Mouse (Mus musculus): ENCODE results near the gene Wnt2b. TPM values are rescaled to one million over a fixed set of nuclear protein-coding genes. Genes with fewer than 3 reads are reported as not detected.

Gene Wnt2b
- polyA plus RNA-seq, 1 experiment from 2014 or later = 1.7 TPM

DNA sequence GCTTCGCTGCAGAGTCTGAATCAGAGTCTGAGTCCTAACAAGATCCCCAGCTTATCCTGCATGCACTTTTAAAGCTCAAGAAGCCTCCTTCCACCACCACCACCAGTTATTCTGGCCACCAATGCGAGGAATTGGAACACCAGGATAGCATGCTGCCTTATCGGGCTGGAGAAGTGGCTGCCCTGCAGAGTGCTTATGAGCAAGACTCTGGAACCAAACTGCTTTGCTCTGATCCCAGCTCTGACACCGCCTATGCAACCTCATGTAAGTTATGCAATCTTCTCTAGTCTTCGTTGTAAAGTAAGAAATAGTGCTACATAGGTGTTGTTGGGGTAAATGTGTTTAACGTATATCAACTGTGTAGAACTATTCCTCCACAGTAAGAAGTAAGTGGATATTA, 32.3 kb downstream of the Wnt2b start:
- DNase-seq (ENCODE audit: low spot score) = no peak
- Histone ChIP-seq H3K4me1 (replicated peaks) (no peaks in the 10 kb centered on the region), H3K27ac (no peak overlapping the region), H3K27me3 (ENCODE audit: insufficient read depth, poor library complexity, severe bottlenecking) (no peaks in the 10 kb centered on the region), H3K36me3 (peaks cover 48% of the 10 kb centered on the region), H3K9me3 (no peaks in the 10 kb centered on the region), H3K4me3 (no peak overlapping the region)
- 96% methylated on average over 6 of the region's 6 CpGs for WGBS

DNA sequence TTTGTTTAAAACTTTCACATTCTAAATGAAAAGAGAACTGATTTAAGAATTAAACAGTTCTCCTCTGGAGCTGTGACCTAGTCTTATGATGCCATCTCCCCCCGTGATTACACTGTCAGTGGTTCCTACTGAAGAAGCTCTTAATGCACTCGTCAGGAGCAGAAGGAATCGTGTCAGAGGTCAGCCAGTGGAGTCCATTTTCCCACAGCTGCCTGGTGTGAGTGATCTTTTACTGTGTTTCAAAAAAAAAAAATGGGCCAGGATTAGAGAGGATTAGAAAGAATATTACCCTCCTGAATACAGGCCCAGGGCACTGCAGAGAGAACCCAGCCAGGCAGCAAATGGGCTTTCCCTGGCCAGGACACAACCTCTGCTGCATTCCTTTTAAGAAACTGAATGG, 46.7 kb downstream of the Wnt2b start:
- WGBS = 47% methylated on average over 3 of the region's 3 CpGs
- Histone ChIP-seq H3K4me1 (replicated peaks) (no peaks in the 10 kb centered on the region), H3K4me3 (no peak overlapping the region), H3K27ac (no peak overlapping the region), H3K36me3 (peaks cover 45% of the 10 kb centered on the region), H3K9me3 (no peaks in the 10 kb centered on the region), H3K27me3 (ENCODE audit: insufficient read depth, poor library complexity, severe bottlenecking) (no peaks in the 10 kb centered on the region)
- DNase-seq (ENCODE audit: low spot score) = no peak

- Histone ChIP-seq H3K9me3 (no peaks in the 10 kb centered on the region), H3K27ac (no peak overlapping the region), H3K4me3 (no peak overlapping the region), H3K36me3 (peaks cover 59% of the 10 kb centered on the region), H3K27me3 (ENCODE audit: insufficient read depth, poor library complexity, severe bottlenecking) (no peaks in the 10 kb centered on the region), H3K4me1 (replicated peaks) (no peaks in the 10 kb centered on the region)
- no peak for DNase-seq (ENCODE audit: low spot score)
- WGBS = 92% methylated on average over 6 of the region's 6 CpGs
Measured at GRCm38 (mm10) chr3:104909195-104909594, 52.5 kb downstream of the Wnt2b start.

- DNase-seq (ENCODE audit: low spot score) = no peak
- Histone ChIP-seq H3K36me3 (peaks cover 63% of the 10 kb centered on the region), H3K9me3 (no peaks in the 10 kb centered on the region), H3K4me1 (replicated peaks) (no peaks in the 10 kb centered on the region), H3K4me3 (no peak overlapping the region), H3K27me3 (ENCODE audit: insufficient read depth, poor library complexity, severe bottlenecking) (no peaks in the 10 kb centered on the region), H3K27ac (no peak overlapping the region)
- WGBS = 89% methylated on average over 3 of the region's 3 CpGs
Measured at GRCm38 (mm10) chr3:104906007-104906406, 55.7 kb downstream of the Wnt2b start.

DNA sequence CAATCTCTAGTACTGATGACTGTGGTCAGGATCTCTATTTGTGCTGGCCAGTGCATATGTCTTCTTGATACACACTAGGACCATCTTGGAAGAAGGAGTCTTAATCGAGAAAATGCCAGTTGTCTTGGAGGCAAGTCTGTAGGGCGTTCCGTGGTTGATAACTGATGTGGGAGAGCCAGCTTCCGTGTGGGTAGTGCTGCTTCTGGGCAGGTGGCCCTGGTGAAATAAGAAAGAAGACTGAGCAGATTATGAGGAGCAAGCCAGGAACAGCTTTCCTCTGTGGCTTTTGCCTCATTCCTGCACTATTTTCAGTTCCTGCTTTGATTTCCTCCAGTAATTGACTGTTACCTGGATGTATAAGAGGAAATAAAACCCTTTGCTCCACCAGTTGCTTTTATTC, 56.3 kb downstream of the Wnt2b start:
- no peak for DNase-seq (ENCODE audit: low spot score)
- H3K4me1 ChIP-seq (replicated peaks) = no peaks in the 10 kb centered on the region
- H3K9me3 ChIP-seq = no peaks in the 10 kb centered on the region
- no peak overlapping the region for H3K4me3 ChIP-seq
- no peak overlapping the region for H3K27ac ChIP-seq
- peaks cover 59% of the 10 kb centered on the region for H3K36me3 ChIP-seq
- WGBS = 92% methylated on average over 4 of the region's 4 CpGs
- no peaks in the 10 kb centered on the region for H3K27me3 ChIP-seq (ENCODE audit: insufficient read depth, poor library complexity, severe bottlenecking)

- H3K4me1 ChIP-seq (replicated peaks) = no peaks in the 10 kb centered on the region
- H3K9me3 ChIP-seq = no peaks in the 10 kb centered on the region
- no peaks in the 10 kb centered on the region for H3K27me3 ChIP-seq (ENCODE audit: insufficient read depth, poor library complexity, severe bottlenecking)
- H3K36me3 ChIP-seq = peaks cover 79% of the 10 kb centered on the region
- H3K27ac ChIP-seq = no peak overlapping the region
- 89% methylated on average over 4 of the region's 4 CpGs for WGBS
- no peak for DNase-seq (ENCODE audit: low spot score)
- no peak overlapping the region for H3K4me3 ChIP-seq
Measured at GRCm38 (mm10) chr3:104901154-104901553, 60.6 kb downstream of the Wnt2b start.

DNA sequence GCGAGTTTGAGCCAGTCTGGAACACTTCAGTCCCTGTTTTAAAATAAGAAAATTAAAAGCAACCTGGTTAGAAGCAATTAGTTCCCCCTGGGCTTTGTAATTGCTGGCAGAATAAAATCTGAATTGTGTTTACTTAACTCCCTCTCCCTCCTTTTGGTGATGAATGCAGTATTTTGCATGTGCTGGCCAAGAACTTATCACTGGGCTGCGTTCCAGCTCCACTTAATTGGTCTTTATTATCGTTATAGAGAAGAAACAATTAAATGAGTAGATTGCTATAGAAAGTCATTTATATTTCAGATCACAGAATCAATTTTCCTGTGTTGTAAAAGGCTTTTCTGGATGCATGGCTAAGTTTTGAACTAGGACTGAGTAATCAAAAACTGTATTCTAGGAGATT, 65.6 kb downstream of the Wnt2b start:
- Histone ChIP-seq H3K4me3 (no peak overlapping the region), H3K36me3 (peaks cover 85% of the 10 kb centered on the region), H3K27ac (no peak overlapping the region), H3K9me3 (no peaks in the 10 kb centered on the region), H3K27me3 (ENCODE audit: insufficient read depth, poor library complexity, severe bottlenecking) (no peaks in the 10 kb centered on the region), H3K4me1 (replicated peaks) (no peaks in the 10 kb centered on the region)
- 94% methylated on average over 3 of the region's 3 CpGs for WGBS
- no peak for DNase-seq (ENCODE audit: low spot score)

Other genes starting within 250 kb of the Wnt2b start
- 1.8 and 3.1 TPM in 2 replicates for gene Ppm1j, start 180.9 kb downstream of the Wnt2b start, polyA plus RNA-seq (2016; fragmentation: Nextera tagmentation; extraction: Ambion mirVana)
- 0.05 and 0.46 TPM in 2 replicates for gene Fam19a3, start 180.1 kb downstream of the Wnt2b start, polyA plus RNA-seq (2016; fragmentation: Nextera tagmentation; extraction: Ambion mirVana)
- gene Rhoc, start 173.5 kb downstream of the Wnt2b start, polyA plus RNA-seq (2016; fragmentation: Nextera tagmentation; extraction: Ambion mirVana) = 102 and 107 TPM in 2 replicates
- gene Mov10, start 143.4 kb downstream of the Wnt2b start, polyA plus RNA-seq (2016; fragmentation: Nextera tagmentation; extraction: Ambion mirVana) = 17.0 and 19.8 TPM in 2 replicates
- 28.7 and 33.7 TPM in 2 replicates for gene St7l, start 97.9 kb downstream of the Wnt2b start, polyA plus RNA-seq (2016; fragmentation: Nextera tagmentation; extraction: Ambion mirVana)
- gene Capza1, start 97.4 kb downstream of the Wnt2b start, polyA plus RNA-seq (2016; fragmentation: Nextera tagmentation; extraction: Ambion mirVana) = 188 and 212 TPM in 2 replicates
- gene Cttnbp2nl, start 91.2 kb upstream of the Wnt2b start, polyA plus RNA-seq (2016; fragmentation: Nextera tagmentation; extraction: Ambion mirVana) = 41.3 and 41.8 TPM in 2 replicates
- gene 4930564D02Rik, start 104.9 kb upstream of the Wnt2b start, polyA plus RNA-seq (2016; fragmentation: Nextera tagmentation; extraction: Ambion mirVana) = not detected in 2 replicates